Mouse (Mus musculus) A20 (cell line): ENCODE results near the gene Notum.
A peak's percentile ranks its signal among the peaks of the same experiment; 100 is the strongest.
"Not testable (repeated sequence)": the region's sequence is repeated elsewhere in the genome, so short reads cannot be mapped to it uniquely, and the experiment has no call there.

ENCODE experiments used
- DNase-seq: peaks from one replicate; pipeline ENCODE4 v3.0.0-alpha.2; 2011; ENCODE audit warnings: low read depth, low spot score

Notum gene

DNA sequence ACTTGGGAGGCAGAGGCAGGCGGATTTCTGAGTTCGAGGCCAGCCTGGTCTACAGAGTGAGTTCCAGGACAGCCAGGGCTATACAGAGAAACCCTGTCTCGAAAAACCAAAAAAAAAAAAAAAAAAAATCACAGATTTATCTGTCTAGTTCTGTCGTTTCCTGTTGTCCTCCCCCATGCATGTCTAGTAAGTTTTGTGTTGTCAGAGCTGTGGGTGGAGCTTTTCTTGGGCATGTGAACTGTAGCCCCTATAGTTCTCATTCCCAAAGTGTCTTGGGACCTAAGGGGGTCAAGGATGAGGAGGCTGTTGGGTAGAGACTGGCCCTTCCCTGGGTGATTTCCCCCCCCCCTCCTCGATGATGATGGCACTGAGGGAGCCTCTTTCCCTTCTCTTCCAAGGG lies 14.9 kb upstream of the Notum start:
- DNase-seq, result not testable (repeated sequence)

- DNase-seq, result peak; percentile 79
Observed at GRCm38 (mm10) chr11:120673594-120674122, 12.7 kb upstream of the Notum start.

GRCm38 (mm10) chr11:120672687-120673593 lies 12.0 kb upstream of the Notum start, which contains the start of gene Aspscr1:
Aspscr1 (plus strand) TSS chr11:120672973.
- peak; percentile 99 for DNase-seq

DNA sequence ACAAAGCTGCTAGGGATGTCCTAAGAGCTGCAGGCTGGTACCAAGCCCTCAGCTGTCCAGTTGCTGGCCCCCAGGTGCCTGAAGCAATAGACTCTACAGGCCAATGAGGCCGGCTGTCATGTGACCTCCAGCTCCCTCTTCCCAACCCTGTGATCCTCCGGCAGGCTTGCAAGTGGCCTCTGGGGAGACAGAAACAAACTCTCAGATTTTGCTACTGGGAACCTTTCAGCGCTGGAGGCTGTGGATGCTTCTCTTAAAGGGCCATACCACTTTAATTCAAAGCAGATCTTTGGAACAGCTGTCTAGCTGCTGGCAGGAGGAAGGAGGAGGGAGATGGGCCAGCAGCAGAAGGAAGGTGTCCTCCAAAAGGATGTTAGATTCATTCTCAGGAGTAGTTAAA lies 5.6 kb upstream of the Notum start:
- DNase-seq, result no peak

DNA sequence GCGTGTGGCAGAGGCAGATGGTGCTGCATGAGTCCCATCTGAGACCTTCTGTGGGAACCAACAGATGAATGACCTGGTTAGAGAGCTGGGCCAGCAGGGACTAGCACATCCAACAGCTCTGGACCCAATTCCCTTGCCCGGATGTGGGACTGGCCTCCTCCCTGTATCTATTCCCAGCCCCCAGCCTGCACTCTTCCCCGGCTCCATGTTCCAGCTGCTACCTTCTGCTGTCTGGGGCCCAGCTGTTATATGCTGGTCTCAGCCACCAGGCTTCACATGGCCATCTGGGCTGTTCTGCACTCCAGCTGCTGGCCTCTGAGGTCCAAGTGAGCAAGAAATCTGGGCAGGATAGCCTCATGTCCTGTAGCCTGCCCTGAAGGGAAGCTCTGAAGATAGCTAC lies 4.4 kb upstream of the Notum start:
- no peak for DNase-seq

- no peak for DNase-seq
Observed at GRCm38 (mm10) chr11:120663714-120664113, 2.7 kb upstream of the Notum start.

GRCm38 (mm10) chr11:120662759-120663158 lies 1.8 kb upstream of the Notum start:
- DNase-seq, result no peak

DNA sequence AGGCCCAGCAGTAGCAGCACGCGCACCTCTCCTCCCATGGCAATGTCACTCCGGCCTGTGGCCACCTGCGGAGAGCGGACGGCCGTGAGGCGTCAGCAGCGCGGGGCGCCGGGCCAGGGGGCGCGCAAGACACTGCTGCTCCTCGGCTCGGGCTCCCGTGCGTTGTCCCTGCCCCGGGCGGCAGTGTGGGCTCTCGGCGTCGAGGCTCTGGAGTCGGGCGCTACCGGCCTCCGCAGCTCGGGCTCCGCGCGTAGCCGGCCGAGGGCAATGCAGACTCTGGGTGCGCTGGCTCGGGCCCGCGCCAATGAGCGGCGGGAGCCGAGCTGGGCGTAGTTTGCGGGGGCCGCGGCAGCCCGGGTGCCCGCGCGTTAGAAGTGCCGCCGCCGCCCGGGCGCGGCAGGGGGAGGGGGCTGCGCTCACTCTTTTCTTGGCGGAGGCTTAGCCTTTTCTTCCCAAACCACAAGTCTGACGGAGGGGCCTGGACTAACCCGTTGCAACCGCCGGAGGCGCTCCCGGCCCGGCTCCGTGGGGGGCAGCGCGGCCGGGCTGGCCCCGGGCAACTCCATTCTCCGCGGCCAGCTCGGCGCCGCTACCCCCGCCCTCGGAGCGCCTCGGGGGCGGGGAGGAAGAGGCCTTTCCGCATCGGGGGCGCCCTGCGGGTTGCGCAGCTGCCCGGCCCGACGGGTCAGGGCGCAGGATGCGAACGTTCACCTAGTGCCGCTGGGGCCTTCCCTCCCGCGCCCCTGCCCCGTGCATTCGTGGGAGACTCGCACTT lies 487 bp downstream of the Notum start:
- DNase-seq, result no peak

DNA sequence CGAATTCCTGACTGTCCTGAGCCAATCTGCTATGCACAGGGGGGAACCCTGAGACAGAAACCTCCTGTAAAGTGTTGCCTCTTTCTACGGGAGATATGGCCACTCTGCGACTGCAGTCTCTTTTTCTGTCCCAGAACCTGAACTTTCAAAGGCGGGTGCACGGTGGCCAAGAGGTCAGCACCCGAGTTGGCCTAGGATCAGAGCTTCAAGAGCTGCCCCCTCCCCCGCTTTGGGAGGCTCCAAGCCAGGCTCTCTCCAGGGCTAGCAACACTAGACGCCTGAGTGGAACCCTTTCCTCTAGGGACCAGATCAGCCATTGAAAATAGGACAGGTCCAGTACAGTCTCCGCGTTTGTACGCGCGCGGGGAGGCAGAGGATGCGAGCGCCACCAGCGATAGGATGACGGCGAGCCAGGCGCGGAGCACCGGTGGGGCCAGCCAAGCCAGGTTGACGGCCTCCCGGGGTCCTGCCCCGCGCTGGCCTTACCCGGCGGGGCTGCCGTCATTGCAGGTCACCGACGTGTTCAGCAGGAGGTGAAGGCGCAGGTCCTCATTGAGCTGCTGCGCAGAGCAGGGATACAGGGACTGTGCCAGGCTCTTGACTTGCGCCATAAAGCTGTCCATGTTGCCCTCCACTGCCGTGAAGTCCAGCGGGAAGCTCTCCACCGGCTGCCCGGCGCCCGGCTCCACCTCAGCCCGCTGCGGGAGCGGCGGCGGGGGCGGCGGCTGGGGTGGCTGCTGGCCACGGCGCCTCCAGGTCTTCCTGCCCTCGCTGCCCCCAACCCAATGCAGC lies 1.3 kb downstream of the Notum start:
- no peak for DNase-seq

- peak; percentile 76 for DNase-seq
Observed at GRCm38 (mm10) chr11:120658876-120659410, 2.0 kb downstream of the Notum start.

- no peak for DNase-seq
Observed at GRCm38 (mm10) chr11:120657301-120657700, 3.7 kb downstream of the Notum start.

GRCm38 (mm10) chr11:120654741-120655140 lies 6.2 kb downstream of the Notum start:
- no peak for DNase-seq

GRCm38 (mm10) chr11:120651872-120652271 lies 9.1 kb downstream of the Notum start:
- peak; percentile 32 for DNase-seq

DNA sequence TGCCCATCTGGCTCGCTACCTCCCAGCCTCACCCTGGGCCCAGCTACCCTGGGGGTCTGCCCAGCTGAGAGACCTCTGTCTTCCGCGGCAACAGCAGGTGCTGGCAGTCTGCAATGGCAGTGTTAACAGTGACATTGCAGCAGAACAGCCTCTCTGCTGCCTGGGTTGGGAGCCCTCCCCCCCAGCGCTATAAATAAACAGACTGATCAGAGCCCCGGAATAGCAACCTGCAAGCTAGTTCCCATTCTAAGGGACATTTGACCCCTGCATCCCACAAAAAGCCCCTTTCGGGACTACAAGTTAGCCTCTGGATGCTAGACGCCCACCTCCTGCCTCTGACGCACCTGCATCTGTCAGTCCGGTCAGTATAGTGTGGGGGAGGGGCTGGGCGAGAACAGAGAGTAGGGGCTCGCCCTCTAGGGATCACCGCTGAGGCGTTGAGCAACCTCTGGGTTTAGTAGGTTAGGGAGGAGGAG lies 12.9 kb downstream of the Notum start, which contains the start of gene Myadml2:
Gene Myadml2 (minus strand): TSS at position 158 of the 476 bp plus-strand sequence.
- DNase-seq, result peak; percentile 92

GRCm38 (mm10) chr11:120647047-120647830 lies 13.7 kb downstream of the Notum start:
- DNase-seq, result no peak

- DNase-seq, result peak; percentile 96
Observed at GRCm38 (mm10) chr11:120643601-120643987, 17.4 kb downstream of the Notum start, which contains the start of gene Pycr1. Pycr1 (minus strand) TSS chr11:120643769.

DNA sequence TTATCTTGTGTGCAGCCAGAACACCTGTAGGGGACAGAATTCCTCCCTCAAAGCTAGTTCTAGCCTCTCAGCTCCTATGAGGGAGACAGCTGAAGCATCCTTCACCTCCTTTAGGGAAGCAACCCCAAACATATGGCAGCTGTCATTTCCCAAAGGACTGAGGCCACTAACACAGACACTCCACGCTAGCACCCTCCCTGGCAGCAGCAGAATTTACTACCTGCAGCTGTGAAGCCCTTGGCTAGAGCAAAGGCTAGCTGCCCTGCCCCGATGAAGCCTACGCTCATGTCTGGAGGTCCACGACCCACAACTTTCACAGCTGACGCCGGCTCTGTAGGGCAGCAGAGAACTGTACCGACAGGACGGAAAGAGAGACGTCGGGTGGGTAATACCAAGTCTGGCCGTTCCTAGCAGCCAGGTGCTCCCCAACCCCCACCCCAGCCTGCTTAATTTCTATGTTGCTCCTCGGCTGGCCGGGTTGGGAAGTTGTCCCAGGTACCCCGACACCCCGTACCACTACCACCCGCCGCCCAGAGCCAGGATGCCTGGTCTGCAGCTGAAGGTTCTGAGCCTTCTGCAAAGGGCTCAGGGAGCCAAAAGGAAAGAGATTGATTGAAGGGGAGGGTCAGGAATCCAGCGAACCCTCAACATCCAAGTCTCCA lies 17.9 kb downstream of the Notum start:
- DNase-seq, result no peak

GRCm38 (mm10) chr11:120641869-120642268 lies 19.1 kb downstream of the Notum start:
- DNase-seq, result peak; percentile 33

- no peak for DNase-seq
Observed at GRCm38 (mm10) chr11:120641255-120641654, 19.7 kb downstream of the Notum start.
